Mouse (Mus musculus) ES-Bruce4 (cell line): ENCODE measurements around the gene Gtpbp1. TPM values are rescaled to one million over a fixed set of nuclear protein-coding genes. Genes with fewer than 3 reads are reported as not detected.
A peak's percentile ranks its signal among the peaks of the same experiment; 100 is the strongest.

Source experiments
- H3K27ac ChIP-seq: 2 replicates; pipeline ENCODE4 v1.5.1; 2012; ENCODE audit warnings: low read length, inconsistent platforms; ENCODE audit not compliant: insufficient read depth
- H3K27me3 ChIP-seq: 2 replicates; pipeline ENCODE4 v1.6.1; 2012; ENCODE audit warnings: mild to moderate bottlenecking, low read length, inconsistent platforms; ENCODE audit not compliant: control insufficient read depth, poor library complexity, insufficient read depth, severe bottlenecking
- H3K36me3 ChIP-seq: 2 replicates; pipeline ENCODE4 v1.6.1; 2012; ENCODE audit warnings: inconsistent platforms, mild to moderate bottlenecking, low read length, moderate library complexity; ENCODE audit not compliant: control insufficient read depth, poor library complexity, insufficient read depth, severe bottlenecking
- H3K4me1 ChIP-seq: one replicate; pipeline ENCODE4 v1.8.1; 2011; ENCODE audit warnings: low read length; ENCODE audit not compliant: control insufficient read depth, insufficient read depth
- H3K4me3 ChIP-seq: 2 replicates; pipeline ENCODE4 v1.5.1; 2011; ENCODE audit warnings: low read depth, mild to moderate bottlenecking, low read length
- H3K9ac ChIP-seq: 2 replicates; pipeline ENCODE4 v1.6.1; 2012; ENCODE audit warnings: low read depth, mild to moderate bottlenecking, inconsistent platforms; ENCODE audit not compliant: poor library complexity, severe bottlenecking
- H3K9me3 ChIP-seq: replicated peaks from 2 replicates; pipeline ENCODE4 v1.6.1; 2012; ENCODE audit warnings: mild to moderate bottlenecking, low read length, inconsistent platforms; ENCODE audit not compliant: control insufficient read depth, poor library complexity, insufficient read depth, severe bottlenecking
- CTCF ChIP-seq: IDR thresholded peaks from one replicate; pipeline ENCODE4 v1.8.1; 2011; ENCODE audit warnings: low read depth, low read length
- EP300 ChIP-seq: IDR thresholded peaks from 2 replicates; pipeline ENCODE4 v1.6.1; 2011; ENCODE audit warnings: low read depth, low read length; ENCODE audit not compliant: insufficient read depth
- POLR2A ChIP-seq: IDR thresholded peaks from one replicate; pipeline ENCODE4 v1.8.1; 2011; ENCODE audit warnings: low read length; ENCODE audit not compliant: insufficient read depth
- polyA plus RNA-seq: library from polyadenylated mRNA; stranded (reverse); fragments of >200 nt; gene quantifications from 2 replicates; pipeline ENCODE4 v1.2.4, GENCODE M21; 2011; ENCODE audit warnings: low read depth; ENCODE audit not compliant: missing spikeins, insufficient read depth, insufficient read length

Gtpbp1 gene
- polyA plus RNA-seq, 1 experiment, result 32.4 TPM

GRCm38 (mm10) chr15:79744742-79745141 lies 54.1 kb downstream of the Gtpbp1 start:
- Histone ChIP-seq H3K27me3 (no peaks in the 10 kb centered on the region), H3K9me3 (no peaks in the 10 kb centered on the region)
- TF ChIP-seq CTCF, result no peak
- no peak for TF ChIP-seq EP300
- TF ChIP-seq POLR2A, result no peak

GRCm38 (mm10) chr15:79745312-79745711 lies 54.7 kb downstream of the Gtpbp1 start:
- H3K9ac ChIP-seq, result no peak overlapping the region
- no peak overlapping the region for H3K4me3 ChIP-seq
- no peaks in the 10 kb centered on the region for H3K4me1 ChIP-seq
- no peak overlapping the region for H3K27ac ChIP-seq
- H3K36me3 ChIP-seq, result no peaks in the 10 kb centered on the region
- H3K9me3 ChIP-seq, result no peaks in the 10 kb centered on the region
- TF ChIP-seq POLR2A, result no peak
- TF ChIP-seq EP300, result no peak
- TF ChIP-seq CTCF, result no peak
- H3K27me3 ChIP-seq, result no peaks in the 10 kb centered on the region

More at GRCm38 (mm10) chr15:79744742-79745141, 54.1 kb downstream of the Gtpbp1 start:
- Histone ChIP-seq H3K36me3 (no peaks in the 10 kb centered on the region), H3K4me1 (no peaks in the 10 kb centered on the region), H3K4me3 (no peak overlapping the region), H3K9ac (no peak overlapping the region), H3K27ac (no peak overlapping the region)

GRCm38 (mm10) chr15:79745883-79746282 lies 55.2 kb downstream of the Gtpbp1 start:
- no peak overlapping the region for H3K4me3 ChIP-seq
- no peak overlapping the region for H3K27ac ChIP-seq
- TF ChIP-seq EP300, result no peak
- no peak for TF ChIP-seq POLR2A
- no peak for TF ChIP-seq CTCF
- no peaks in the 10 kb centered on the region for H3K27me3 ChIP-seq
- no peak overlapping the region for H3K9ac ChIP-seq
- H3K36me3 ChIP-seq, result no peaks in the 10 kb centered on the region
- H3K4me1 ChIP-seq, result no peaks in the 10 kb centered on the region
- no peaks in the 10 kb centered on the region for H3K9me3 ChIP-seq

GRCm38 (mm10) chr15:79747998-79748397 lies 57.4 kb downstream of the Gtpbp1 start:
- Histone ChIP-seq H3K27me3 (no peaks in the 10 kb centered on the region), H3K9ac (0 out of 2 replicates have a peak overlapping the region, but pooled peaks have one; percentile 10), H3K9me3 (no peaks in the 10 kb centered on the region), H3K4me3 (peak overlapping the region; percentile 48), H3K36me3 (no peaks in the 10 kb centered on the region), H3K4me1 (no peaks in the 10 kb centered on the region), H3K27ac (no peak overlapping the region)
- TF ChIP-seq POLR2A, result no peak
- TF ChIP-seq EP300, result 0 out of 2 replicates have a peak, but pooled peaks have one; percentile 12
- peak; percentile 71 for TF ChIP-seq CTCF

GRCm38 (mm10) chr15:79749162-79749561 lies 58.5 kb downstream of the Gtpbp1 start:
- TF ChIP-seq CTCF (no peak), POLR2A (no peak), EP300 (no peak)
- Histone ChIP-seq H3K27me3 (no peaks in the 10 kb centered on the region), H3K27ac (no peak overlapping the region), H3K9me3 (no peaks in the 10 kb centered on the region), H3K9ac (no peak overlapping the region), H3K4me1 (no peaks in the 10 kb centered on the region), H3K36me3 (no peaks in the 10 kb centered on the region), H3K4me3 (no peak overlapping the region)

GRCm38 (mm10) chr15:79750266-79750665 lies 59.6 kb downstream of the Gtpbp1 start:
- Histone ChIP-seq H3K4me1 (no peaks in the 10 kb centered on the region), H3K36me3 (no peaks in the 10 kb centered on the region), H3K9ac (no peak overlapping the region), H3K27me3 (no peaks in the 10 kb centered on the region), H3K4me3 (no peak overlapping the region), H3K27ac (no peak overlapping the region), H3K9me3 (no peaks in the 10 kb centered on the region)
- no peak for TF ChIP-seq EP300
- TF ChIP-seq CTCF, result no peak
- no peak for TF ChIP-seq POLR2A

GRCm38 (mm10) chr15:79751772-79752171 lies 61.1 kb downstream of the Gtpbp1 start:
- Histone ChIP-seq H3K27me3 (no peaks in the 10 kb centered on the region), H3K4me3 (peak overlapping the region; percentile 40), H3K36me3 (no peaks in the 10 kb centered on the region), H3K9me3 (no peaks in the 10 kb centered on the region), H3K4me1 (no peaks in the 10 kb centered on the region), H3K27ac (no peak overlapping the region; the same call in 1 of the 2 replicates), H3K9ac (peak overlapping the region; percentile 47)
- TF ChIP-seq CTCF, result no peak
- TF ChIP-seq EP300, result no peak
- no peak for TF ChIP-seq POLR2A
